Mouse (Mus musculus) megakaryocyte, embryonic 14.5 days (primary cell): ENCODE measurements around the gene Nos1ap.

Experiments used
- FLI1 ChIP-seq: IDR thresholded peaks from 2 replicates; pipeline ENCODE4 v1.6.1; 2012; ENCODE audit warnings: low read length, inconsistent platforms, mixed read lengths
- GATA1 ChIP-seq: IDR thresholded peaks from 3 replicates; pipeline ENCODE4 v1.6.1; 2012; ENCODE audit warnings: mixed read lengths, low read length, inconsistent platforms, borderline replicate concordance

GRCm38 (mm10) chr1:170381457-170381856 lies 208.2 kb downstream of the Nos1ap start:
- TF ChIP-seq GATA1 (no peak), FLI1 (no peak)
